Mouse (Mus musculus) neural tube, embryonic 12.5 days (tissue): ENCODE measurements around the gene Gbp6. TPM values are rescaled to one million over a fixed set of nuclear protein-coding genes. Genes with fewer than 3 reads are reported as not detected.
"Not testable (repeated sequence)": the region's sequence is repeated elsewhere in the genome, so short reads cannot be mapped to it uniquely, and the experiment has no call there.

ENCODE experiments used
- ATAC-seq: fragments of 200-750 bp; cut with Nextera tagmentation; 2 replicates; pipeline ENCODE4 v1.8.0; 2017; ENCODE audit warnings: low read depth, mild to moderate bottlenecking, moderate TSS enrichment, moderate library complexity; ENCODE audit not compliant: low FRiP score
- H3K27ac ChIP-seq: fragments of 300-500 bp; sonication (generic); 2 replicates; pipeline ENCODE4 v1.5.1; 2016
- H3K27me3 ChIP-seq: fragments of 300-500 bp; sonication (generic); replicated peaks from 2 replicates; pipeline ENCODE4 v1.6.1; 2016; ENCODE audit warnings: mild to moderate bottlenecking
- H3K36me3 ChIP-seq: fragments of 300-500 bp; sonication (generic); 2 replicates; pipeline ENCODE4 v1.6.1; 2016; ENCODE audit warnings: mild to moderate bottlenecking
- H3K4me1 ChIP-seq: fragments of 300-500 bp; sonication (generic); 2 replicates; pipeline ENCODE4 v1.6.1; 2016
- H3K4me2 ChIP-seq: fragments of 300-500 bp; sonication (generic); replicated peaks from 2 replicates; pipeline ENCODE4 v1.6.1; 2016; ENCODE audit warnings: mild to moderate bottlenecking
- H3K4me3 ChIP-seq: fragments of 300-500 bp; sonication (generic); 2 replicates; pipeline ENCODE4 v1.5.1; 2016
- H3K9ac ChIP-seq: fragments of 300-500 bp; sonication (generic); 2 replicates; pipeline ENCODE4 v1.6.1; 2016; ENCODE audit warnings: mild to moderate bottlenecking
- H3K9me3 ChIP-seq: fragments of 300-500 bp; sonication (generic); 2 replicates; pipeline ENCODE4 v1.6.1; 2016; ENCODE audit warnings: mild to moderate bottlenecking
- WGBS: fragments of 180-500 bp; shearing (Covaris S2); methylation state at CpG from one replicate; pipeline ENCODE4 v1.1.7; 2016; 5-methylcytosine and 5-hydroxymethylcytosine counted together
- polyA plus RNA-seq: library from polyadenylated mRNA; unstranded; fragments of >200 nt; fragmentation: Nextera tagmentation; extraction: Ambion mirVana; gene quantifications from 2 replicates; pipeline ENCODE4 v1.2.1, GENCODE M21; 2016

Gene Gbp6
- polyA plus RNA-seq, 1 experiment from 2014 or later: 2.5 TPM

GRCm38 (mm10) chr5:105260673-105261072, 32.8 kb downstream of the Gbp6 start:
- not testable (repeated sequence) for H3K9me3 ChIP-seq, H3K27me3 ChIP-seq, H3K36me3 ChIP-seq, ATAC-seq, H3K9ac ChIP-seq, H3K4me1 ChIP-seq, H3K4me2 ChIP-seq, H3K4me3 ChIP-seq, H3K27ac ChIP-seq
- 90% methylated on average over 1 of the region's 3 CpGs for WGBS

GRCm38 (mm10) chr5:105252491-105252890, 41.0 kb downstream of the Gbp6 start:
- H3K4me1 ChIP-seq: no peaks in the 10 kb centered on the region
- no peak overlapping the region for H3K27ac ChIP-seq
- no peaks in the 10 kb centered on the region for H3K36me3 ChIP-seq
- H3K4me3 ChIP-seq: no peak overlapping the region
- no peak for ATAC-seq
- H3K4me2 ChIP-seq: no peak overlapping the region
- H3K9me3 ChIP-seq: no peaks in the 10 kb centered on the region
- no peak overlapping the region for H3K9ac ChIP-seq
- no peaks in the 10 kb centered on the region for H3K27me3 ChIP-seq

GRCm38 (mm10) chr5:105244741-105245140, 48.8 kb downstream of the Gbp6 start:
- H3K4me3 ChIP-seq, H3K4me1 ChIP-seq, ATAC-seq, H3K9ac ChIP-seq, H3K27me3 ChIP-seq, H3K4me2 ChIP-seq, H3K36me3 ChIP-seq, H3K27ac ChIP-seq, H3K9me3 ChIP-seq: not testable (repeated sequence)
- WGBS: 87% methylated on average over 3 of the region's 3 CpGs

- H3K4me3 ChIP-seq, H3K4me1 ChIP-seq, H3K4me2 ChIP-seq, H3K27me3 ChIP-seq, H3K27ac ChIP-seq, H3K9ac ChIP-seq, H3K36me3 ChIP-seq, H3K9me3 ChIP-seq, ATAC-seq: not testable (repeated sequence)
- WGBS: 77% methylated on average over 5 of the region's 5 CpGs
Observed at GRCm38 (mm10) chr5:105240982-105241381, 52.5 kb downstream of the Gbp6 start.

GRCm38 (mm10) chr5:105239483-105240047, 53.9 kb downstream of the Gbp6 start, which contains the start of gene Gbp10:
Gene Gbp10, minus strand, starts transcription at chr5:105239533.
- H3K27me3 ChIP-seq, H3K9me3 ChIP-seq, H3K36me3 ChIP-seq, ATAC-seq, H3K4me3 ChIP-seq, H3K4me2 ChIP-seq, H3K9ac ChIP-seq, H3K27ac ChIP-seq, H3K4me1 ChIP-seq: not testable (repeated sequence)

GRCm38 (mm10) chr5:105238402-105238801, 55.1 kb downstream of the Gbp6 start:
- 90% methylated on average over 1 of the region's 1 CpGs for WGBS
- not testable (repeated sequence) for H3K9me3 ChIP-seq, H3K4me2 ChIP-seq, ATAC-seq, H3K27me3 ChIP-seq, H3K4me1 ChIP-seq, H3K27ac ChIP-seq, H3K4me3 ChIP-seq, H3K9ac ChIP-seq, H3K36me3 ChIP-seq

GRCm38 (mm10) chr5:105236040-105236439, 57.5 kb downstream of the Gbp6 start:
- not testable (repeated sequence) for H3K27me3 ChIP-seq, H3K27ac ChIP-seq, H3K36me3 ChIP-seq, H3K4me2 ChIP-seq, H3K9me3 ChIP-seq, H3K4me3 ChIP-seq, ATAC-seq, H3K4me1 ChIP-seq, H3K9ac ChIP-seq
- WGBS: 81% methylated on average over 3 of the region's 3 CpGs

Other genes with a start within 250 kb of the Gbp6 start
- 0.84 and 1.0 TPM in 2 replicates for gene Gbp9, start 154.2 kb downstream of the Gbp6 start, polyA plus RNA-seq
- 0.29 and 0.33 TPM in 2 replicates for gene Gbp8, start 154.2 kb downstream of the Gbp6 start, polyA plus RNA-seq
- gene Gbp4, start 154.1 kb downstream of the Gbp6 start, polyA plus RNA-seq: 0.39 and 0.59 TPM in 2 replicates
- 0.51 and 0.98 TPM in 2 replicates for gene Gbp10, start 54.2 kb downstream of the Gbp6 start, polyA plus RNA-seq
- gene Gm43302, start within 50 bp of the Gbp6 start, polyA plus RNA-seq: 0.18 and 0.24 TPM in 2 replicates
- 11.8 and 14.8 TPM in 2 replicates for gene Lrrc8b, start 122.1 kb upstream of the Gbp6 start, polyA plus RNA-seq
- 8.6 and 10.9 TPM in 2 replicates for gene Lrrc8c, start 225.7 kb upstream of the Gbp6 start, polyA plus RNA-seq